Mouse (Mus musculus) stomach, embryonic 16.5 days (tissue): ENCODE measurements around the gene Cdc25b. TPM values are rescaled to one million over a fixed set of nuclear protein-coding genes. Genes with fewer than 3 reads are reported as not detected.

ENCODE experiments used
- ATAC-seq: fragments of 200-750 bp; cut with Nextera tagmentation; 2 replicates; pipeline ENCODE4 v1.8.0; 2017; ENCODE audit warnings: moderate number of reproducible peaks, moderate TSS enrichment; ENCODE audit not compliant: insufficient read depth, low FRiP score
- H3K27ac ChIP-seq: fragments of 300-500 bp; sonication (generic); 2 replicates; pipeline ENCODE4 v1.5.1; 2014; ENCODE audit warnings: low read length
- H3K27me3 ChIP-seq: fragments of 300-500 bp; sonication (generic); 2 replicates; pipeline ENCODE4 v1.6.1; 2014; ENCODE audit warnings: low read length, control low read depth, mixed read lengths; ENCODE audit not compliant: control insufficient read depth, insufficient read depth
- H3K36me3 ChIP-seq: fragments of 300-500 bp; sonication (generic); 2 replicates; pipeline ENCODE4 v1.6.1; 2014; ENCODE audit warnings: low read length; ENCODE audit not compliant: control insufficient read depth, insufficient read depth
- H3K4me1 ChIP-seq: fragments of 300-500 bp; sonication (generic); 2 replicates; pipeline ENCODE4 v1.6.1; 2014; ENCODE audit warnings: low read length, control low read depth, mixed read lengths; ENCODE audit not compliant: control insufficient read depth, insufficient read depth
- H3K4me2 ChIP-seq: fragments of 300-500 bp; sonication (generic); 2 replicates; pipeline ENCODE4 v1.6.1; 2014; ENCODE audit warnings: low read depth, low read length, mixed read lengths
- H3K4me3 ChIP-seq: fragments of 300-500 bp; sonication (generic); replicated peaks from 2 replicates; pipeline ENCODE4 v1.5.1; 2014; ENCODE audit warnings: mild to moderate bottlenecking, low read length
- H3K9ac ChIP-seq: fragments of 300-500 bp; sonication (generic); 2 replicates; pipeline ENCODE4 v1.6.1; 2014; ENCODE audit warnings: low read length
- H3K9me3 ChIP-seq: fragments of 300-500 bp; sonication (generic); replicated peaks from 2 replicates; pipeline ENCODE4 v1.6.1; 2016; ENCODE audit warnings: low read length, control low read depth; ENCODE audit not compliant: control insufficient read depth
- WGBS: fragments of 180-500 bp; shearing (Covaris S2); extraction: QIAGEN DNeasy Blood & Tissue Kit; methylation state at CpG from one replicate; pipeline ENCODE4 v1.1.7; 2014; 5-methylcytosine and 5-hydroxymethylcytosine counted together
- polyA plus RNA-seq: library from polyadenylated mRNA; unstranded; fragments of >200 nt; fragmentation: Nextera tagmentation; extraction: Ambion mirVana; gene quantifications from 2 replicates; pipeline ENCODE4 v1.2.1, GENCODE M21; 2015

Cdc25b gene
- polyA plus RNA-seq, 1 experiment from 2014 or later: 72.3 TPM

DNA sequence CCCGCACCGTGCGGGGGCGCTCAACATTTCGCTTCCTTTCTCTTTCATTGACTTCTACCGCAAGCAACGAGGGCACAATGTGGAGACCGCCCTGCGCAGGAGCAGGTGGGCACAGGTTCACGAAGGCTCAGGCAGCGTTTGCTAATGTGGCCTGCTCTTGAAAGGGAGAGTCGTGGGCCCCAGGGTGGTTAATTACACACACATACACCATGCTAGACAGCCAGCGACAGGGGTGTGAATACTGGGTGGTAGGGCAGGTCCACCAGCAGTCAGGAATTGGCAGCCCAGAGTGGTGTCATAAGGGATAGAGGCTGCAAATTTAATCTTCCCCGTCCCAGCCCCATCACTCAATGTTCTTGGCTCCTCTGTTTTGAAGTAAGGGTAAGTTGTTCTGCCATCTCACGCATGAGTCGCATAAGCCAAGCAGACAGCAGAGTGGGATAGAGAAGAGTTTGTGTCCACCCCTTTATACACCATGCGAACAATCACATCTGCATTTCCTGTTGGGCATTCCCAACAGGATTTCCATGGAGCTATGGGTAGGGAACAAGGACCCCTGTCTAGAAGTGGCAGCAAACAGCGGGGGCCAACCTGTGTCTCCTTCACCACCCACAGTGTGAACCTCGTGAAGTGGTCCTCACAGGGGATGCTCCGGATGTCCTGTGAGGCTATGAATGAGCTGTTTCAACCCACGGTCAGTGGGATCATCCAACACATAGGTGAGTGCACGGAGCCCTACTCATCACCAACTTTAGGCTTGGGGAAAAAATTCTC is 43.6 kb upstream of the Cdc25b start:
- H3K27me3 ChIP-seq: no peaks in the 10 kb centered on the region
- H3K4me3 ChIP-seq: no peak overlapping the region
- no peak overlapping the region for H3K27ac ChIP-seq
- WGBS: 68% methylated on average over 22 of the region's 22 CpGs
- peaks cover 19% of the 10 kb centered on the region for H3K36me3 ChIP-seq
- no peak for ATAC-seq
- no peak overlapping the region for H3K9ac ChIP-seq
- no peaks in the 10 kb centered on the region for H3K9me3 ChIP-seq
- H3K4me2 ChIP-seq: peak overlapping the region; percentile 36; the same call in 1 of the 2 replicates
- peaks cover 5% of the 10 kb centered on the region; the same call in 1 of the 2 replicates for H3K4me1 ChIP-seq

DNA sequence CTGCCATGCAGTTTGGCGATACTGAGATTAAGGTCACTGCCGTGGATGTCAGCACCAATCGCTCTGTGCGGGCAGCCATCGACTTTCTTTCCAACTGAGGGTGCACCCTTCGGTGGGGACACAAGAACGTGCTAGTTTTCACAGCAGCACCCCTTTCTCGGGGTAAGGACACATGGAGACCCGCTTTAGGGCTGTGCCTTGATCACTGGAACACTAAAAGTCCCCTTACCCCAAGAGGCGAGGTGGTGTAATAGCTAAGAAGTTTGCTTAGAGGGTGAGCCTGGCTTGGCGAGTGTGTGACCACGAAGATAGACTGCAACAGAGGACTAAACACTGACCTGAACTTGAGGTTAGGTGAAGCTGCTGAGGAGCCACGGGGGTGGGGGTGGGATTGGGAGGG is 41.6 kb upstream of the Cdc25b start:
- Histone ChIP-seq H3K9ac (no peak overlapping the region), H3K27ac (no peak overlapping the region), H3K27me3 (no peaks in the 10 kb centered on the region), H3K9me3 (no peaks in the 10 kb centered on the region), H3K4me2 (no peak overlapping the region), H3K4me1 (peaks cover 5% of the 10 kb centered on the region; the same call in 1 of the 2 replicates), H3K36me3 (peaks cover 25% of the 10 kb centered on the region), H3K4me3 (no peak overlapping the region)
- 57% methylated on average over 13 of the region's 13 CpGs for whole genome bisulfite sequencing
- ATAC-seq: no peak

DNA sequence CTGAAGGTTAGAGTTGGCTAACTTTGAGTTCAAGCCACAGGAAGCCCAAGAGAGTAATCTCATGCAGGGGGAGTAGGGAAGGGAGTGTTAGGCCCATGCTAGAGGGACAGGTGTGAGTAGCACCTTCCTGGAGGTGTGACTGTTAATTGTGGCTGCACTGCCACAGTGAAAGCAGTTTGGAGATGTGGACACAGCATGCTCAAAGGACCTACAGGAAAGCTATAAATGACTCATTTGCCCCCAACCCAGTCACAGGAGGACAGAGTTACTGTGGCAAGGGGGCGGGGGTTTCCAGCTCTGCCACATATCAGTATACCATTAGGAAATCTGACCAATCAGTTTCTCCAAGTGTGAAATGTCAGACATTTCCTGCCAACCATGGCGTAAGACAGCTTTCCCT is 41.2 kb upstream of the Cdc25b start:
- H3K9ac ChIP-seq: no peak overlapping the region
- no peaks in the 10 kb centered on the region for H3K27me3 ChIP-seq
- peaks cover 25% of the 10 kb centered on the region for H3K36me3 ChIP-seq
- H3K27ac ChIP-seq: no peak overlapping the region
- 77% methylated on average over 2 of the region's 2 CpGs for WGBS
- no peaks in the 10 kb centered on the region for H3K9me3 ChIP-seq
- no peak overlapping the region for H3K4me3 ChIP-seq
- peaks cover 5% of the 10 kb centered on the region; the same call in 1 of the 2 replicates for H3K4me1 ChIP-seq
- no peak overlapping the region for H3K4me2 ChIP-seq
- ATAC-seq: no peak

DNA sequence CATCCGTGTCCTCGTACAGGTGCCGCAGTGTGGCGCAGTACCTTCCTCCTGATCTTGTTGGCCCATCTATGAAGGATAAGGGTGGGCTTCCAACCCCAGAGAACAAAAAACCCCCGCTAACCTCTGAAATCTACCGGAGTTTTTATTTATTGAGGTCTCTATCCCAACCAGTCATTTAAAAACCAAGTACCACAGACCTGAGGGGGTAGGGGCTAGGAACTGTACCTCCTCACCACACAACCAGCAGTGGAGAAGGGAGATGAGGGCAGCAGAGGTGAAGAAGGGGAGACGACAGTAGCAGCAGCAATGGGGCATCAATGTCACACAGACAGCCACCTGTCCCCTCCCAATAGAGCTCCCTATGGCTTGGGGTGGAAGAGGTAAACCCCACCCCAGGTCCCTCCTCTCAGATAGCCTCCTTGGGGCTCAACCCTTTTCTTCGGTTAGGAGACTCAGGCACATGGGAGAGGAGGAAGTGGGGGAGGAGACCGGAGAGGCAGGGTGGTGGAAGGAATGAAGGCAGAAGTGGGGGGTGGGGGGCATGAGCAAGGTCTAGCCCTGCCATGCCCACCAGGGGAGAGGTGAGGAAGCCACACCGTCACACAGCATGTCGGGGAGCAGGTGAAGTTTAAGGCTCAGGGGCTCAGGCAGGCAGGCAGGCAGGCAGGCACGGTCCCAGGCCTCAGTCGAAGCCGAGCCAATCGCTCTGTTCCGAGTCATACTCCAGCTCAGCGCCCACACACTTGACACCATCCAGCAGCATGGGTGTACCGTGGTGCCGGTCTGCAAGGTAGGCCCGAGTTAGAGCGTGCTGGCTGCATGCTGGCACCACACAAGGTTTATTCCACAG is 40.3 kb upstream of the Cdc25b start:
- no peak for ATAC-seq
- Histone ChIP-seq H3K36me3 (peaks cover 25% of the 10 kb centered on the region), H3K9ac (no peak overlapping the region), H3K4me1 (peaks cover 3% of the 10 kb centered on the region; the same call in 1 of the 2 replicates), H3K9me3 (no peaks in the 10 kb centered on the region), H3K4me2 (no peak overlapping the region), H3K4me3 (no peak overlapping the region), H3K27ac (no peak overlapping the region), H3K27me3 (no peaks in the 10 kb centered on the region)
- WGBS: 80% methylated on average over 21 of the region's 21 CpGs

DNA sequence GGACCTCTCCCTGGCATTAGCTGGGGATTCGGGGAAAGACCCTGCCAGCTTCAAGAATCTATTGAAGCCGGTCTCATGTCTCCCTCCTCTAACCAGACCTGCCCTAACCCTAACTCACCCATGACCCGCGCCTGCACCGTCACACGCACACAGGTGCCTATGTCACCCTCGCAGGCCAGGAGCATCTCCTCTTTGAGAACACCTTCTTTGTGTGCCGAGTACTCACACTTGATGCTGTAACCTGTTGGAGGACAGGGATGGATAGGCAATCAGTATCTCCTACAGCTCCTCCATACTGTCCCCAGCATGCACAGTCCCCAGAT is 39.7 kb upstream of the Cdc25b start:
- Histone ChIP-seq H3K27me3 (no peaks in the 10 kb centered on the region), H3K9ac (no peak overlapping the region), H3K27ac (no peak overlapping the region), H3K4me2 (no peak overlapping the region), H3K36me3 (peaks cover 25% of the 10 kb centered on the region), H3K9me3 (no peaks in the 10 kb centered on the region), H3K4me3 (no peak overlapping the region), H3K4me1 (peaks cover 3% of the 10 kb centered on the region; the same call in 1 of the 2 replicates)
- 92% methylated on average over 8 of the region's 8 CpGs for WGBS
- ATAC-seq: no peak

DNA sequence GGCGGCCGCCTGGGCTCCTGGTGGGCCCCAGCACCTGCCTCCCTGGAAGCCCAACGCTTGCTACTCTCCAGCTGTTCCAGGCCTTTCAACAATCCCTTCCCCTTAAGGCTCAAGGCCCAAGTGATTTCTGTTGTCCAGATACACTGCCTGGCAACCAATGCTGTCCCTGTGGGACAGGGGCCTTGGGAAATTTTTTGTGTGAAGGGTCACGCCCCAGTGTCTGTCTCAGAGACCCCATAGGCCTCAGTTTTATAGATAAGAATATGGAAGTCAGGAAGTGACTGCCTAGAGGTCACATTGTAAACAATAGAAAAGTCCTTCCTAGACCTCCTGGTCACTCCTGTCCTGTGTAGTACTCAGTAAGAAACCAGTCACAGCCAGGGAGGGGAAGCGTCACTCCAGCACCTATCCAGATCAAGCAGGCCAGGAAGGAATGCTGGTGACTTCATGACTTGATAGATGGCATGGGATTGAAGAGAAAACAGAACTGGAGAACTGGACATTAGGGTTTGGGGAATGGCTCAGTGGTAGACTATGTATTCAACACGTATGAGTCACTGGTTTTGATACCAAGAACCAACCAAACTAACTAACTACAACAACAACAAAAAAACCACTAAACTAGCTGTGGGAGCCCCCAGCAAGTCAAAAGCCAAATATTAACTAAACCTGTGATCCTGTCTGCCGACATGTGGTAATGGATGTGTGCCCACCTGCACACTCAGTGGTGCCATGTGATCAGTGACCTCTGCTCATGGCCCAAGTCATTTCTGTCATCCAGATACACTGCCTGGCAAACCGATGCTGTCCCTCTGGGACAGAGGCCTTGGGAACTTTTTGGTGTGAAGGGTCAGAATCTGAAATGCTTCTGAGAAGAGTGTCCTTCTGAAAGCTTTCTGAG is 38.1 kb upstream of the Cdc25b start:
- H3K4me3 ChIP-seq: no peak overlapping the region
- H3K27ac ChIP-seq: no peak overlapping the region
- no peak overlapping the region for H3K4me2 ChIP-seq
- H3K9me3 ChIP-seq: no peaks in the 10 kb centered on the region
- no peaks in the 10 kb centered on the region for H3K27me3 ChIP-seq
- H3K36me3 ChIP-seq: peaks cover 25% of the 10 kb centered on the region
- no peaks in the 10 kb centered on the region for H3K4me1 ChIP-seq
- H3K9ac ChIP-seq: no peak overlapping the region
- WGBS: 79% methylated on average over 8 of the region's 8 CpGs
- ATAC-seq: no peak

DNA sequence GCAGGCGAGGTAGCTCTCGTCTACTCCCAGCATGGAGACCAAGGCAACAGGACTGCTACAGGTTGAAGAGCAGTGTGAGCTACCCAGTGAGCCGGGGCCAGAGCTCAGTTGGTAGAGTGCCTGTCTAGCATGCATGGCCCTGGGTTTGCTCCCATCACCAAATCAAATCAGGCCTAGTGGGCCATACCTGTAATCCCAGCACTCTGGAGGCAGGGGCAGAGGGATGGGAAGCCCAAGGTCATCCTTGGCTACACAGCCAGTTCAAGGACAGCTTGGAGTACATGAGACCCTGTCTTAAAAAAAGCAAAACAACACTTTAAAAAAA is 37.5 kb upstream of the Cdc25b start:
- no peaks in the 10 kb centered on the region for H3K9me3 ChIP-seq
- 92% methylated on average over 3 of the region's 3 CpGs for whole genome bisulfite sequencing

DNA sequence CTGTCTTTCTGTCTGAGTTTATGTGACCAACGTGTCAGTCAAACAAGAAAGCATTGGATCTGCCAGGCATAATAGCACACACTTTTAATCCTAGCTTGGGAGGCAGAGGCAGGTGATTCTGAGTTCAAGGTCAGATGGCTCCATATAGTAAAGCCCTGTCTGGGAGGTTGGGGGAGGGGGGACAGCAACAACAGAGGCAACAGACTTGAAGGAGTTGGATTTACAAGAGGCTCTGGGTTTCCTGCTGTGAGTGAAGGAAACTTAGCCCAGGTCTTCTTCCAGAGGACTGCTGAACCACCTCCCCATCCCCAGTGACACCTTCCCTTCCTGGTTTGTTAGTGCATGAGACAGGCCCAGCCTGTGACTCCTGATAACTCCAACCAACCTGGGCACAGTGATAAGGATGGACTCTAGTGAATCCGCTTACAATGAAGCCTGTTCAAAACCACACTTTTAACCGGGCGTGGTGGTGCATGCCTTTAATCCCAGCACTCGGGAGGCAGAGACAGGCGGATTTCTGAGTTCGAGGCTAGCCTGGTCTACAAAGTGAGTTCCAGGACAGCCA is 34.5 kb upstream of the Cdc25b start:
- no peak overlapping the region for H3K9ac ChIP-seq
- WGBS: 87% methylated on average over 7 of the region's 7 CpGs
- H3K4me2 ChIP-seq: no peak overlapping the region
- no peak for ATAC-seq
- no peak overlapping the region for H3K4me3 ChIP-seq
- no peaks in the 10 kb centered on the region for H3K4me1 ChIP-seq
- no peak overlapping the region for H3K27ac ChIP-seq
- no peaks in the 10 kb centered on the region for H3K9me3 ChIP-seq
- H3K27me3 ChIP-seq: no peaks in the 10 kb centered on the region
- peaks cover 9% of the 10 kb centered on the region for H3K36me3 ChIP-seq

More for the DNA sequence above, 37.5 kb upstream of the Cdc25b start:
- H3K27me3 ChIP-seq: no peaks in the 10 kb centered on the region
- no peaks in the 10 kb centered on the region for H3K4me1 ChIP-seq
- no peak overlapping the region for H3K27ac ChIP-seq
- peaks cover 24% of the 10 kb centered on the region for H3K36me3 ChIP-seq
- H3K9ac ChIP-seq: no peak overlapping the region
- ATAC-seq: no peak
- H3K4me3 ChIP-seq: no peak overlapping the region
- H3K4me2 ChIP-seq: no peak overlapping the region
